Mouse (Mus musculus) CH12.LX (cell line): Measurements from ENCODE around the gene Hist1h2af. TPM values are rescaled to one million over a fixed set of nuclear protein-coding genes. Genes with fewer than 3 reads are reported as not detected.

Experiments
- DNase-seq: peaks from one replicate; pipeline ENCODE4 v3.0.0-alpha.2; 2013; ENCODE audit errors: extremely low read depth
- H3K27ac ChIP-seq: 2 replicates; pipeline ENCODE4 v1.5.1; 2012; ENCODE audit warnings: low read depth, mild to moderate bottlenecking, control low read depth, moderate library complexity; ENCODE audit not compliant: insufficient read depth
- H3K27me3 ChIP-seq: replicated peaks from 2 replicates; pipeline ENCODE3; 2012; ENCODE audit warnings: inconsistent platforms
- H3K36me3 ChIP-seq, 2 experiments: replicated peaks in 1 of 2; 2 replicates each; pipeline versions ENCODE3 to v1.6.1; 2012; ENCODE audit warnings: inconsistent platforms in 1 of 2, low read length in 1 of 2, mild to moderate bottlenecking in 1 of 2, mixed read lengths in 1 of 2, moderate library complexity in 1 of 2; ENCODE audit not compliant: control insufficient read depth in 1 of 2, insufficient read depth in 1 of 2
- H3K4me1 ChIP-seq, 2 experiments: 2 replicates each; pipeline ENCODE4 v1.6.1; 2012; ENCODE audit warnings: inconsistent platforms in 1 of 2, moderate library complexity in 1 of 2; ENCODE audit not compliant: insufficient read depth in 2 of 2, control insufficient read depth in 1 of 2
- H3K4me2 ChIP-seq: 2 replicates; pipeline ENCODE4 v1.6.1; 2012; ENCODE audit warnings: low read depth, mild to moderate bottlenecking, control low read depth; ENCODE audit not compliant: poor library complexity, insufficient read depth, severe bottlenecking
- H3K4me3 ChIP-seq, 3 experiments: fragments of 150-350 bp in 1 of 3; sonication (generic) in 1 of 3; replicated peaks in 1 of 3; 2 replicates each; pipeline versions ENCODE3 to v1.5.1; 2011 to 2012; ENCODE audit warnings: low read depth in 2 of 3, low read length in 2 of 3, mild to moderate bottlenecking in 2 of 3, moderate library complexity in 2 of 3, control low read depth in 1 of 3, improper control_type of control experiment in 1 of 3, inconsistent platforms in 1 of 3, mixed read lengths in 1 of 3; ENCODE audit not compliant: poor library complexity in 1 of 3
- H3K79me2 ChIP-seq: replicated peaks from 2 replicates; pipeline ENCODE4 v1.6.1; 2012; ENCODE audit warnings: mild to moderate bottlenecking, moderate library complexity; ENCODE audit not compliant: control insufficient read depth, poor library complexity, insufficient read depth, severe bottlenecking; ENCODE audit errors: extremely low read depth
- H3K9ac ChIP-seq: 2 replicates; pipeline ENCODE4 v1.6.1; 2012; ENCODE audit warnings: low read depth, mild to moderate bottlenecking, control low read depth, moderate library complexity; ENCODE audit not compliant: insufficient read depth
- H3K9me3 ChIP-seq: replicated peaks from 2 replicates; pipeline ENCODE3; 2012; ENCODE audit warnings: low read length, inconsistent platforms, mixed read lengths
- BHLHE40 ChIP-seq: IDR thresholded peaks from 2 replicates; pipeline ENCODE4 v1.6.1; 2011; ENCODE audit warnings: mild to moderate bottlenecking, low read depth, low read length, improper control_type of control experiment
- CHD1 ChIP-seq: IDR thresholded peaks from 2 replicates; pipeline ENCODE4 v1.6.1; 2012; ENCODE audit warnings: low read depth, low read length, improper control_type of control experiment, inconsistent platforms
- CHD2 ChIP-seq: IDR thresholded peaks from 2 replicates; pipeline ENCODE4 v1.6.1; 2011; ENCODE audit warnings: low read length, improper control_type of control experiment
- CTCF ChIP-seq, 2 experiments: IDR thresholded peaks in 1 of 2; conservative IDR thresholded peaks in 1 of 2; 2 replicates each; pipeline ENCODE4 v1.5.1; 2011 to 2012; ENCODE audit warnings: low read depth in 2 of 2, low read length in 2 of 2, improper control_type of control experiment in 1 of 2, inconsistent platforms in 1 of 2, mild to moderate bottlenecking in 1 of 2, moderate library complexity in 1 of 2
- E2F4 ChIP-seq: IDR thresholded peaks from 2 replicates; pipeline ENCODE4 v1.6.1; 2011; ENCODE audit warnings: low read depth, low read length, improper control_type of control experiment; ENCODE audit not compliant: insufficient replicate concordance
- ELF1 ChIP-seq: IDR thresholded peaks from 2 replicates; pipeline ENCODE4 v1.6.1; 2014; ENCODE audit warnings: low read depth, mild to moderate bottlenecking, inconsistent platforms, low read length, improper control_type of control experiment
- EP300 ChIP-seq: IDR thresholded peaks from 2 replicates; pipeline ENCODE4 v1.6.1; 2011; ENCODE audit warnings: low read length, improper control_type of control experiment
- ETS1 ChIP-seq: conservative IDR thresholded peaks from 2 replicates; pipeline ENCODE4 v1.6.1; 2012; ENCODE audit warnings: low read depth, mild to moderate bottlenecking, inconsistent platforms, low read length, improper control_type of control experiment, moderate library complexity
- GABPA ChIP-seq: IDR thresholded peaks from 2 replicates; pipeline ENCODE4 v1.6.1; 2012; ENCODE audit warnings: low read depth, low read length, improper control_type of control experiment, inconsistent platforms; ENCODE audit not compliant: insufficient replicate concordance
- HCFC1 ChIP-seq: IDR thresholded peaks from 2 replicates; pipeline ENCODE4 v1.6.1; 2012; ENCODE audit warnings: low read depth, mild to moderate bottlenecking, inconsistent platforms, low read length, improper control_type of control experiment
- IRF4 ChIP-seq: IDR thresholded peaks from 2 replicates; pipeline ENCODE4 v1.6.1; 2014; ENCODE audit warnings: low read depth, mild to moderate bottlenecking, inconsistent platforms, low read length, improper control_type of control experiment
- JUN ChIP-seq: IDR thresholded peaks from 2 replicates; pipeline ENCODE4 v1.6.1; 2011; ENCODE audit warnings: low read depth, mild to moderate bottlenecking, low read length, improper control_type of control experiment, moderate library complexity; ENCODE audit not compliant: insufficient read depth
- JUND ChIP-seq: conservative IDR thresholded peaks from 2 replicates; pipeline ENCODE4 v1.6.1; 2011; ENCODE audit warnings: low read depth, low read length, improper control_type of control experiment
- KAT2A ChIP-seq: IDR thresholded peaks from 2 replicates; pipeline ENCODE4 v1.6.1; 2012; ENCODE audit warnings: low read length, improper control_type of control experiment, inconsistent platforms; ENCODE audit not compliant: insufficient replicate concordance
- MAFK ChIP-seq: IDR thresholded peaks from 2 replicates; pipeline ENCODE4 v1.6.1; 2011; ENCODE audit warnings: low read length, improper control_type of control experiment; ENCODE audit not compliant: insufficient replicate concordance
- MAX ChIP-seq: IDR thresholded peaks from 2 replicates; pipeline ENCODE4 v1.6.1; 2011; ENCODE audit warnings: low read length, improper control_type of control experiment
- MAZ ChIP-seq: IDR thresholded peaks from 2 replicates; pipeline ENCODE4 v1.6.1; 2012; ENCODE audit warnings: low read depth, mild to moderate bottlenecking, inconsistent platforms, low read length, improper control_type of control experiment, moderate library complexity
- MEF2A ChIP-seq: IDR thresholded peaks from 2 replicates; pipeline ENCODE4 v1.6.1; 2014; ENCODE audit warnings: low read depth, mild to moderate bottlenecking, inconsistent platforms, low read length, improper control_type of control experiment, borderline replicate concordance
- MXI1 ChIP-seq: IDR thresholded peaks from 2 replicates; pipeline ENCODE4 v1.6.1; 2011; ENCODE audit warnings: mild to moderate bottlenecking, low read depth, low read length, improper control_type of control experiment
- NELFE ChIP-seq: IDR thresholded peaks from 2 replicates; pipeline ENCODE4 v1.6.1; 2011; ENCODE audit warnings: low read depth, low read length, improper control_type of control experiment
- NRF1 ChIP-seq: IDR thresholded peaks from 2 replicates; pipeline ENCODE4 v1.6.1; 2014; ENCODE audit warnings: low read depth, mild to moderate bottlenecking, inconsistent platforms, low read length, improper control_type of control experiment, moderate library complexity
- PAX5 ChIP-seq: IDR thresholded peaks from 2 replicates; pipeline ENCODE4 v1.6.1; 2012; ENCODE audit warnings: low read length, inconsistent platforms, mixed read lengths
- POLR2A ChIP-seq: IDR thresholded peaks from 2 replicates; pipeline ENCODE4 v1.6.1; 2011; ENCODE audit warnings: low read depth, mild to moderate bottlenecking, improper control_type of control experiment, low read length
- POLR2AphosphoS2 ChIP-seq: IDR thresholded peaks from 2 replicates; pipeline ENCODE4 v1.6.1; 2011; ENCODE audit warnings: low read depth, low read length, improper control_type of control experiment
- RAD21 ChIP-seq: IDR thresholded peaks from 2 replicates; pipeline ENCODE4 v1.6.1; 2011; ENCODE audit warnings: low read depth, mild to moderate bottlenecking, low read length, improper control_type of control experiment, moderate library complexity
- RCOR1 ChIP-seq: conservative IDR thresholded peaks from 2 replicates; pipeline ENCODE4 v1.6.1; 2012; ENCODE audit warnings: low read depth, mild to moderate bottlenecking, inconsistent platforms, low read length, improper control_type of control experiment
- SIN3A ChIP-seq: IDR thresholded peaks from 2 replicates; pipeline ENCODE4 v1.6.1; 2012; ENCODE audit warnings: low read length, improper control_type of control experiment, inconsistent platforms
- SMC3 ChIP-seq: IDR thresholded peaks from 2 replicates; pipeline ENCODE4 v1.6.1; 2011; ENCODE audit warnings: low read depth, low read length, improper control_type of control experiment
- TBP ChIP-seq: conservative IDR thresholded peaks from 2 replicates; pipeline ENCODE4 v1.6.1; 2011; ENCODE audit warnings: low read depth, low read length, improper control_type of control experiment
- TCF12 ChIP-seq: IDR thresholded peaks from 2 replicates; pipeline ENCODE4 v1.6.1; 2014; ENCODE audit warnings: low read depth, mild to moderate bottlenecking, inconsistent platforms, low read length, improper control_type of control experiment
- UBTF ChIP-seq: IDR thresholded peaks from 2 replicates; pipeline ENCODE4 v1.6.1; 2012; ENCODE audit warnings: low read depth, mild to moderate bottlenecking, inconsistent platforms, low read length, improper control_type of control experiment, moderate library complexity
- USF1 ChIP-seq: IDR thresholded peaks from 2 replicates; pipeline ENCODE4 v1.6.1; 2014; ENCODE audit warnings: low read depth, mild to moderate bottlenecking, inconsistent platforms, low read length, improper control_type of control experiment
- USF2 ChIP-seq: conservative IDR thresholded peaks from 2 replicates; pipeline ENCODE4 v1.6.1; 2011; ENCODE audit warnings: low read depth, low read length, improper control_type of control experiment
- ZC3H11A ChIP-seq: IDR thresholded peaks from 2 replicates; pipeline ENCODE4 v1.6.1; 2012; ENCODE audit warnings: low read depth, mild to moderate bottlenecking, inconsistent platforms, low read length, improper control_type of control experiment
- ZKSCAN1 ChIP-seq: IDR thresholded peaks from 2 replicates; pipeline ENCODE4 v1.6.1; 2012; ENCODE audit warnings: low read depth, inconsistent platforms, low read length, improper control_type of control experiment, borderline replicate concordance
- ZMIZ1 ChIP-seq: IDR thresholded peaks from 2 replicates; pipeline ENCODE4 v1.6.1; 2012; ENCODE audit warnings: low read depth, mild to moderate bottlenecking, inconsistent platforms, low read length, improper control_type of control experiment
- ZNF384 ChIP-seq: IDR thresholded peaks from 2 replicates; pipeline ENCODE4 v1.6.1; 2012; ENCODE audit warnings: low read depth, low read length, improper control_type of control experiment, inconsistent platforms
- dilution Hi-C: fragments of 300-500 bp; cut with MboI; formaldehyde crosslinking; loops from 2 replicates; pipeline ENCODE4 v1.14.3; 2020; ENCODE audit warnings: low sequenced_read_pairs; ENCODE audit not compliant: extremely low pct_unique_long_range_greater_than_20kb, extremely low pct_ligation_motif_present
- in situ Hi-C: fragments of 300-500 bp; cut with MboI; formaldehyde crosslinking; loops from 3 replicates; pipeline ENCODE4 v1.14.3; 2019; ENCODE audit warnings: low sequenced_read_pairs, low pct_ligation_motif_present, low pct_unique_long_range_greater_than_20kb, mixed read lengths
- polyA plus RNA-seq: library from polyadenylated mRNA; unstranded; fragments of >175 nt; gene quantifications from 2 replicates; pipeline ENCODE4 v1.2.1, GENCODE M21; 2012; ENCODE audit warnings: low read depth; ENCODE audit not compliant: insufficient read length
- total RNA-seq, 2 experiments: library from RNA; depleted of rRNA; stranded (reverse); fragments of 300-350 nt in 1 of 2; fragments of >200 nt in 1 of 2; gene quantifications; 2 replicates each; pipeline ENCODE4 v1.2.3; 2012 to 2014

The Hist1h2af gene
- total and polyA plus RNA-seq, 3 experiments, result 57.1 to 932 (median 68.6) TPM

DNA sequence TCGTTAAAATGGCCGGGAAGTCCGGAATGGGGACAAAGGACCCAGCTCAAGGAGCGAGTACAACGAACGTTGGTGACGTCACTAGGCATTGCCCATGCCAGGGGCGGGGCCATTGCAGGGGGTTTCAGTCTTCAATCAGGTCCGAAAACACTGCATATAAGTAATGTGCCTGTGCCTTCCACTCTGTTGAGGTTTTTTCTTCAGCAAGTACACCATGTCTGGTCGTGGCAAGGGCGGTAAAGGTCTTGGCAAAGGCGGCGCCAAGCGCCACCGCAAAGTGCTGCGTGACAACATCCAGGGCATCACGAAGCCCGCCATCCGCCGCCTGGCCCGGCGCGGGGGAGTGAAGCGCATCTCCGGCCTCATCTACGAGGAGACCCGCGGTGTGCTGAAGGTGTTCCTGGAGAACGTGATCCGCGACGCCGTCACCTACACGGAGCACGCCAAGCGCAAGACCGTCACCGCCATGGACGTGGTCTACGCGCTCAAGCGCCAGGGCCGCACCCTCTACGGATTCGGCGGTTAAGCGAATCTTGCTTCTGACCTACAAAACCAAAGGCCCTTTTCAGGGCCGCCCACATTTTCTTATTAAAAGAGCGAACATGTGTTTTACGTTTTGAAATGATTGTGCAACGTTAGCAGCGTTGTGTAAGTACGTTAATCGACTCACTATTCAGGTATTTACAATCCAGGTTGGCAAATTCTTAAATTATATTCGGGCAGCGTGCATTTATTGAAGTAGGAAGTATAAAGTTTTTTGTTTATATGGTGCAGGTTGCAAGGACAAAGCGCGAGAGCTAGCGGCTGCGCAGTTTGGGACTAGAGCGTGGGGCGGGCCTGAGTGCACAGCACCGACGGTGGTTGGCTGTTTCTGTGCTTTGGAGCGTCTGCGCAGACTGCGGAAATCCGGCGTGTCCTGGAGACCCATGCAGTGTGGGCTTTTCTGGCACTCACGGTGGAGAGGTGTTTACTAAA is 2.5 kb upstream of the Hist1h2af start, which contains the start of gene Hist1h4h:
Gene Hist1h4h (plus strand): TSS at position 150 of the 975 bp plus-strand sequence.
- peak within 1 kb of the TSS; percentile 74 for H3K27ac ChIP-seq
- H3K9me3 ChIP-seq, result no peaks in the 10 kb centered on the region
- DNase-seq, result peak; percentile 97
- H3K4me3 ChIP-seq, result peak within 1 kb of the TSS; percentile 58 to 69 (median 67)
- peak within 1 kb of the TSS; percentile 87 for H3K4me2 ChIP-seq
- H3K9ac ChIP-seq, result peak within 1 kb of the TSS; percentile 98
- dilution Hi-C loops, result no loop called here
- H3K79me2 ChIP-seq, result no peaks in the 10 kb centered on the region
- no peaks in the 10 kb centered on the region for H3K36me3 ChIP-seq
- peaks cover 7 to 28% of the 10 kb centered on the region in 2 experiments for H3K4me1 ChIP-seq
- in situ Hi-C loops, result no loop called here
- no peaks in the 10 kb centered on the region for H3K27me3 ChIP-seq
- TF ChIP-seq ZMIZ1, result peak; percentile 100
- TF ChIP-seq IRF4, result peak; percentile 18; the same call in 1 of the 2 replicates
- peak; percentile 99 for TF ChIP-seq TBP
- TF ChIP-seq CHD2, result peak; percentile 89
- TF ChIP-seq RCOR1, result peak; percentile 97
- peak; percentile 60 for TF ChIP-seq JUN
- TF ChIP-seq GABPA, result no peak; the same call in 1 of the 2 replicates
- peak; percentile 100 for TF ChIP-seq NELFE
- TF ChIP-seq USF2, result peak; percentile 12; the same call in 1 of the 2 replicates
- TF ChIP-seq CTCF (conservative IDR thresholded peaks at IDR 0.05 in 1 of 2, IDR thresholded peaks at IDR 0.05 in 1 of 2; ENCODE audit: low read depth in 2 of 2, low read length in 2 of 2), result no peak
- no peak for TF ChIP-seq EP300
- TF ChIP-seq JUND, result 0 out of 2 replicates have a peak, but pooled peaks have one; percentile 20
- TF ChIP-seq ELF1, result peak; percentile 94
- 0 out of 2 replicates have a peak, but pooled peaks have one; percentile 58 for TF ChIP-seq MAFK
- peak; percentile 87 for TF ChIP-seq NRF1
- TF ChIP-seq SMC3, result no peak; the same call in 1 of the 2 replicates
- no peak for TF ChIP-seq ZKSCAN1
- TF ChIP-seq BHLHE40, result peak; percentile 53
- TF ChIP-seq MAZ, result peak; percentile 76
- peak; percentile 95 for TF ChIP-seq SIN3A
- 0 out of 2 replicates have a peak, but pooled peaks have one; percentile 66 for TF ChIP-seq KAT2A
- no peak for TF ChIP-seq ZC3H11A
- peak; percentile 96 for TF ChIP-seq CHD1
- no peak for TF ChIP-seq PAX5
- TF ChIP-seq ETS1, result peak; percentile 55
- no peak for TF ChIP-seq RAD21
- TF ChIP-seq TCF12, result peak; percentile 89
- peak; percentile 94 for TF ChIP-seq MXI1
- TF ChIP-seq HCFC1, result peak; percentile 84
- TF ChIP-seq POLR2A, result peak; percentile 97
- peak; percentile 60 for TF ChIP-seq MEF2A
- TF ChIP-seq E2F4, result 0 out of 2 replicates have a peak, but pooled peaks have one; percentile 71
- peak; percentile 100 for TF ChIP-seq POLR2AphosphoS2
- TF ChIP-seq MAX, result peak; percentile 90
- TF ChIP-seq USF1, result no peak
- TF ChIP-seq ZNF384, result peak; percentile 81
- no peak; the same call in 1 of the 2 replicates for TF ChIP-seq UBTF
